Mouse (Mus musculus) lung, postnatal 36 days (tissue): ENCODE results near the gene Chst11.
A peak's percentile ranks its signal among the peaks of the same experiment; 100 is the strongest.

Experiments
- DNase-seq: peaks from one replicate; pipeline ENCODE4 v3.0.0; 2022; ENCODE audit warnings: mixed read lengths

Gene Chst11

GRCm38 (mm10) chr10:83150587-83150986 lies 165.3 kb downstream of the Chst11 start:
- no peak for DNase-seq

- peak; percentile 27 for DNase-seq
Measured at GRCm38 (mm10) chr10:83151362-83151761, 166.1 kb downstream of the Chst11 start.

DNA sequence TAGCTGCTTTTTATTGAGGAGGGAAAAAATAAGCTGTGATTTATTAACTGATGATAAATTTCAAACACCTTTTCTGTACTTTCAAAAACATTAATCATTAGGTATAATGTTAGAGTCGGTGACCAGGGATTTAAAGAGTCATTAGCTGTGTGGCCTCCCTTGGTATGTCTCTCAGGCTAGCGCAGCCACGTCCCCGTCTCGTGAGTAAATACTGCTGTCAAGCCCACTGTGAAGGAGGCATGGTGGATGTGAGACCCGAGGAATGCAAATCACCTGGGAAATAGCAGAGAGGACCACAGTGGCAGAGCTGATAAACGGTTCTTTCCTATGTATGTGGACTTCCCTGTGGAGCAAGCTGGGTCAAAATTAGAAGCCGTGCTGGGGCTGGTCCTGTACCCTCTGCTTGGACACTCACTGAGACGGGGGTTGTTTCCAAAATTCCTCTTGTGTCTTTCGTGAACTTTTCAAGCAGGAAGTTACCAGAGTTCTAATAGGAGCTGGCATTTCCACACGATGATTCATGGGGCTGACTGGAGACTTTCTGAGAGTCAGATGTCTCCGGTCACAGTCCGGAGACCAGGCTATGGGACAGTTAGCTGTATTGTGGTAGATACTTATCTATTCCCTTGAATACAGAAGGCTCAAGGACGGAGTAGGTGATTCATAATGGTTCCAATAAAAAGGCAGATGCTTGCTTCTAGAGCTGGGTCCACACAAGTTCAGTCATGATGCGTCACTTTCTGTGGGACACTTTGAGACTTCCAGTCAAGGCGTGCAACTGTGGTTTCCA lies 166.8 kb downstream of the Chst11 start:
- peak; percentile 7 for DNase-seq

GRCm38 (mm10) chr10:83152723-83153122 lies 167.4 kb downstream of the Chst11 start:
- no peak for DNase-seq

DNA sequence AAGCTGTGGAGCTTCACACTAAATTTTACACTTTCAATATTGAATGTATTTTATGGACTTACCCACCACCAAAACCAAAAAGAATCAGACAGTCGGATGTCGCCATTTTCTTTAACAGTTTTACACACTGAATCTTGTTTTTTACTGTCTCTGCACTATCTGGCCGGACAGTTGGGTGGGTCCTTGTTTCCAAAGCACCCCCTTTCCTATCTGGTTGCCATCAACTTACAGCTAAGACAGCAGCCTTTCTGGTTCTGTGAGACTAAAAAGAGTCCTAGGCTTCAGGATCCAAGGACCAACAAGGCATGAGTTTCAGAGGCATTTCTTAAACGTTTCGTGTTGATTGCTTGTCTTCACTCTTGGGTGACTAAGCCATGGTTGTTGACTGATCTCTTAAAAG lies 168.1 kb downstream of the Chst11 start:
- no peak for DNase-seq

DNA sequence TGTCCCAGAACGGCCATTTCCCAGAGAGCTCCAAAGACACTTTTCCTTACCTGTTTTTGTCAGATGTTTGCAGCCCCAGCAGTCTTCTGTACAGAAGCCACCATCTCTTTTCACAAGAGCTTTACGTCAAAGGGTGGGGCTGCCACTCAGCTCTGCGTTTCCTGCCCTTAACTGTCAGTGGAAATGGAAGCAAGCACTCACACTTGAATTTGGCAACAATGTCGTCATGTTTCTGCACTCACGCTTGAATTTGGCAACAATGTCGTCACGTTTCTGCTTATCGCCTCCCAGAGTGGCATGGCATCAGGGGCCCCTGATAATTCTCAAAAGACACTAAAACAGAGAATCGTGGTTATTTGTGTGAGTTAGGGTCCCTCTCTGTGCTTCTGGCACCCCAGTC lies 168.6 kb downstream of the Chst11 start:
- DNase-seq = peak; percentile 7

DNA sequence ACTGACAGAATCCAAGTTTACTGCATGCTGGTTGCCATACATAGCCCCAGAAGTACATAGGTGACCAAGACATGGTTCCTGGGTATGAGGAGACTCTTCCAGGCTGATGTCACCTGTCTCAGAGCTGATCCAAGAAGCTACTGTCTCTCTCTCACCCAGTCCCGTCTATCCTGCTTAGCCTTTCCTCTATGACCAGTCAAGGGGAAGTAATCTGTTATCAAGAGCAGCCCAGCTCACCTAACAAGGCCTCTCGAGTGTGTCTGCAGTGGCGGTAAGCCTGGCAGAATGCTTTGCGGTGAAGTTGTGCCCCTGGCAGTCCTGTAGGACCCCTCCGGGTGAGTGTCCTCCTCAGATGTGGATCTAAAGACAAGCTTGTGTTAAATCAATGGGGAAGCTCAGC lies 172.0 kb downstream of the Chst11 start:
- no peak for DNase-seq

DNA sequence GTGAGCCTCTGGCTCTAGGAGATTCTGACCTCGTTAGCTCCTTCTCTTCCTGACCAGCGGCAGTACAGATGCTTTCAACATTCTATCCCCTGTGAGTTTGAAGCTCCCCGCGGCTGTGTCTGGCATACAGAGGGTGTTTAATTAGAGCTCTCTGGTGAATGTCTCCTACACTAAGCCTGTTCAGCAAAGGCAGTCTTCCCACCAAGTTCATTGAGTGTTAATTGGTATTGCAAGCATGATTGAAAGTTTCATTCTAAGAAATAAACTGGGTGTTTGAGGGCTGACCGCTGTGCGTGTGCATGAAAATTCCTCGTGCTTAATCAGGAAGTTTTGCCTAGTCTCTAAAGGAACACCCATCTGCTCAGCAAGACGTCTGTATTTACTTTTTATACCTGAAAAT lies 173.0 kb downstream of the Chst11 start:
- no peak for DNase-seq

DNA sequence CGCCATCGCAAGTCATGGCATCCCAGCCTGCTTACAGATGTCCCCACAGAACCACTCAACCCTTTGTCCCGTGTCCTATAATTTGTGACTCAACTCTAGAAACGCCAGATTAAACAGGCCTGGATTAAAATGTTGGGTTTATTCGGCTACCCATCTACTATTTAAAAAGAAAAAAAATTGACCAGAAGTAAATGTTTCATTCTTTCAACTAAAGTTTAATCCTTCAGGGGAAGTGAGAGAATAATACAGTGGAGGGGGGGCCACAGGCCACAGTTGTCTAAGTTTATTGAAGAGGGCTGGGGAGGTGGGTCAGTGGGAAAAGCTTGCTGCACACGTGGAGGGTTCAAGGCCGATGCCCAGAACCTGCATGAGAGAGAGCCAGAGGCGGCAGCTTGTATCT lies 173.9 kb downstream of the Chst11 start:
- no peak for DNase-seq

DNA sequence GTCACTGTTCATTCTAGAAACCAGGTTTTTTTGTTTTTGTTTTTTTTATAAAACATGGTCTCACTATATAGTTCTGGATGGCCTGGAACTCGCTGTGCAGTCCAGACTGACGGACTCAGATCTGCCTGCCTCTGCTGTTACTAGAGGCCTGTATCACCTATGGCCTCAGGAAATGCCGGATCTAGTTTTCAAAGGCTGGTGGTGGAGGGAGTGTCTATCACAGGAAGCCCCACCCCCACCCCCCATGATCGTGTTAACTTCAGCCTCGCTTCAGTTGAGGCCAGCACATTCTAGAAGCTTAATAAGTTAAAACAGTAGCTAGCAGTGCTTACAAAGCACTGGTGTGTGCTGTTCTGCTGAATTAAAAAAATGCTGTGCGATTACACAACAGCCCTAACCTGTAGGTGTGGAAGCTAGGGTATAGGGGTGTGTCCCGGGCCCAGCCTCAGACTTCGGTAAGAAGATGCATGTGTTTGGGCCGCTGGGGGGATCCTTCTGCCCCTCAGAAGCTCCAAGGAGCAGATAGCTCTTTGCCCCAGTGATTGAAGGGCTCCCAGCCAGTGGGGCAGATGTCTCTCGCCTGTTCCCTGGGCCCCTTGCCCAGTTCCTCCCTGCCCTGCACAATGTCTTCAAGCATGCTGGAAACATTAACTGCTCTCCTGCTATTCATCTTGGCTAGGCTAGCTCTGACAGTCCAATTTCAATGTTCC lies 176.5 kb downstream of the Chst11 start:
- peak; percentile 67 for DNase-seq

- DNase-seq = no peak
Measured at GRCm38 (mm10) chr10:83163946-83164345, 178.6 kb downstream of the Chst11 start.

GRCm38 (mm10) chr10:83164901-83165435 lies 179.7 kb downstream of the Chst11 start:
- DNase-seq = no peak

- no peak for DNase-seq
Measured at GRCm38 (mm10) chr10:83165521-83166243, 180.4 kb downstream of the Chst11 start.

GRCm38 (mm10) chr10:83166272-83166671 lies 181.0 kb downstream of the Chst11 start:
- no peak for DNase-seq

DNA sequence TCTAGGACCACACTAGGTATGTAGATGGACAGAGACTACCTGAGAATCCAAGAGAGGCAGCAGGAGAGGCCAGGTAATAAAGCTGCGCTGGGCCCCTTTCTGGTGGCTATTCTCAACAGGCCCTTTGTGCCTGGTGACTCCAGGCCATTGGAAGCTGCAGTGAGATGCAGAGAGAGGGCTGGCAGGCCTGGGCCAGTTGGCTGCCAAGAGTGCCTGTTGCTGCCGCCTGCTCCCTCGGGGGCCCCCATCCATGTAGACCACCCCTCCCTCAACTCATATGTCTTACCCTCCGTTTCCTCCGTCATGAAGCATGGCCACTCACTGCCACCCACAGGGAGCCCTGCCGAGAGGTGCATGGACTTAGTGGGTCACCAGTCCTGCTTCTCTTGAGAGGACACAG lies 182.2 kb downstream of the Chst11 start:
- DNase-seq = no peak

DNA sequence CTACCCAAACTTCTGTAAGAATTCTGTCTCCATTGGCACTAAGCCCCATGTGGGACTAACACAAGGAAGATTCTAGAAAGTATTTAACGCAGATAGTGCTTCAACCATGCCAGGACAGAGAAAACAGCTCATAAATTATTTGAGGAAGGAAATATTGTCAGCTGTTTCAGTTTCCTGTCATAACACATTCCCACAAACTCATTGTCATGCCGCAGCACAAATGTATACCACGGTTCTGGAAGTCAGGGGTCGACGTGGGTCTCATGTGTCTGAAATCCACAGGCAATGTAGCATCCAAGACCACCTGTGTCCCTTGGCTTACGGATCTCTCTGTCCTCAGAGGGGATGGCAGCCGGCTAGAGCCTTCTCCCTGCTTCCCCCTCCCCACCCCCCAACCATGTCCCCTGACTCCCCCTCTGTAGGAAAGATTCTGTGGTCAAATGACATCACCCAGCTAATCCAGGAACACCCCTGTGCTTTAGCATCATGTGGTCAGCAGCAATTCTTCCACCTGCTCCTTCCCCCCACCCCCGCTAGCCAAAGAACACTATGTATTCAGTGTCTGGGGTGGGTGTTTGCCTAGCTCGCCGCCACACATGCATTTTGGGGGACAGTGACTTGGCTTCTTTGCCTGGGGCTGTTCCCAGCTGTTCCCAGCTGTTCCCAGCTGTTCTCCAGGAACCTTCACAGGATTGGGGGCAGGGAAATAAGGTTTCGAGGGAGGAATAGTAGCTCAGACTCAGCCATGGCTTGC lies 183.2 kb downstream of the Chst11 start:
- peak; percentile 36 for DNase-seq

GRCm38 (mm10) chr10:83169554-83169953 lies 184.3 kb downstream of the Chst11 start:
- no peak for DNase-seq

- DNase-seq = no peak
Measured at GRCm38 (mm10) chr10:83178151-83178550, 192.9 kb downstream of the Chst11 start.

GRCm38 (mm10) chr10:83178661-83179060 lies 193.4 kb downstream of the Chst11 start:
- DNase-seq = no peak

DNA sequence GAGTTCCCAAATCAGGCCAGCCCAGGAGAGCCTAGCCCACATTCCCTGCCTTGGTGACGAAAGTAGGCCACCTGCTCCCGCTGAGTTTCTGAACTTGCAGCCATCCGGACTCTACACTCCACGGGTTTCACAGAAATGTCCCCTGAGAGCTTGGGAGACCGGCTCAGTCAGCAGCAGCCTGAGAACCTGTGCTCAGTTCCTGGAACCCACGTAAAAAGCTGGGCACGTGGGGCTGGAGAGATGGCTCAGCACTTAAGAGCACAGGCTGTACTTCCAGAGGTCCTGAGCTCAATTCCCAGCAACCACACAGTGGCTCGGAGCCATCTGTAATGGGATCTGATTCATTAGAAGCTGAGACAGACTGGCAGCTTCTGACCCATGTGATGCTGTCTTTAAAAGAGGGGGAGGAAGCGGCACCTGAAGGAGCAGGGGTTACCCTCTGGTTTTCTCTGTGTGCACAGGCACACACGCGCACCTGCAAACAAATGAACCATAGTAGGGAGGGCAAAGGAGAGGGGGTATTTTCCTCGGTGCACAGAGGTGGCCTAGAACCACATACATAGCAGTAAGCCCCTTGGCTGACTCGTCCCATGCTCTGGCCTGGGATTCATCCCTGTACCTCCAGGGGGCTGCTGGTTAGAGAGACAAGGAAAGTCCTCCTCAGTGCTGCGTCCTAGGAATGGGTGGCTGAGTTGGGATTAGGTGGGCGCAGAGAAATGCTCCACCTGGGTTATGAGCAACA lies 196.7 kb downstream of the Chst11 start:
- DNase-seq = no peak

GRCm38 (mm10) chr10:83182573-83182960 lies 197.3 kb downstream of the Chst11 start:
- peak; percentile 72 for DNase-seq
